Mouse (Mus musculus): Measurements from ENCODE around the gene Fras1.

- TF ChIP-seq CTCF (IDR thresholded peaks at IDR 0.05; ENCODE audit: low read depth, low read length) (no peak), EP300 (IDR thresholded peaks at IDR 0.05; ENCODE audit: insufficient read depth, low read depth, low read length) (no peak)
These were observed 105.2 kb downstream of the Fras1 start for GRCm38 (mm10) chr5:96479003-96479402.

Data from ES-Bruce4 (cell line).